Mouse (Mus musculus) inflammation-experienced regulatory T-cells, adult 6 months (primary cell): ENCODE results near the gene Kif1b. TPM values are rescaled to one million over a fixed set of nuclear protein-coding genes. Genes with fewer than 3 reads are reported as not detected.

Experiments
- ATAC-seq: one replicate; pipeline ENCODE4 v1.8.0; 2017
- polyA plus RNA-seq, 3 experiments: library from polyadenylated mRNA; unstranded; fragments of 100-300 nt; shearing (Covaris generic); gene quantifications; one replicate each; pipeline ENCODE4 v1.2.1; 2017

Gene Kif1b
- polyA plus RNA-seq, 3 experiments from 2014 or later, result 7.9 to 19.7 (median 16.6) TPM

GRCm38 (mm10) chr4:149314275-149314837, 6.9 kb upstream of the Kif1b start:
- no peak for ATAC-seq

- ATAC-seq, result no peak
These were observed 6.2 kb upstream of the Kif1b start for GRCm38 (mm10) chr4:149313558-149314253.

GRCm38 (mm10) chr4:149311996-149312395, 4.5 kb upstream of the Kif1b start:
- no peak for ATAC-seq

DNA sequence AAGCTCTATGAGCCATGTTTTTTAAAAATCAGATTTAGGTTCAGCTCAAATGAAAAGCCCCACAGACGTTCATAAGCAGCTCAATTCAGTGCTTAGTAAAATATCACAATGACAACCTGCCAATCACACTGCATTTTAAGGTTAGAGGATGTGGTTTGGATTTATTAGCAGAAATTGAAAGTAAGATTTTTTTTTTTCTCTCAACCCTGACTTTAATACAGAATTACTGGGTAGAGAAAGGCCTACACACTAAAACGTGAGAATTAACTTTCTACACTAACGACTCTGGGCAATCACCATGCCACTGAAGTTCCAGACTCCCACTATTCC, 963 bp upstream of the Kif1b start:
- ATAC-seq, result peak; percentile 65

- ATAC-seq, result peak; percentile 3
These were observed 539 bp downstream of the Kif1b start for GRCm38 (mm10) chr4:149306712-149307595.

GRCm38 (mm10) chr4:149305761-149306711, 1.5 kb downstream of the Kif1b start:
- ATAC-seq, result no peak

DNA sequence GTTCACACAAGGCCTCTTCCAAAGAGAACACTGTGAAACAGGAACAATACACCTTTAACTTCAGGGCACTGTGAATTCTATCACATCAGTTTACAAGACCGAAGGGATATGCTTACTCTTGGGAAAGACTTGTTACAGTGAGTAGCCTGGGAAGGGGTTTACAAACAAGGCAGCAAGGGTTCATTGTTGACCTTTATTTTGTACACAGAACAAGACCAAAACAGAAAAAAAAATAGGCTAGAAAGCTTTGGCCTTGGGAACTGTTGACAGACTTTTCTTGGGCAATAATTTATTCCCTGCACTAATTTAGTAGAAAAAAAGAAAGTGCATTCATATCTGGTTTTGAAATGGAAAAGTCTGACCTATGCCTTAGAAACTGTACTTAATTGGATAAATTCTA, 3.0 kb downstream of the Kif1b start:
- ATAC-seq, result no peak

DNA sequence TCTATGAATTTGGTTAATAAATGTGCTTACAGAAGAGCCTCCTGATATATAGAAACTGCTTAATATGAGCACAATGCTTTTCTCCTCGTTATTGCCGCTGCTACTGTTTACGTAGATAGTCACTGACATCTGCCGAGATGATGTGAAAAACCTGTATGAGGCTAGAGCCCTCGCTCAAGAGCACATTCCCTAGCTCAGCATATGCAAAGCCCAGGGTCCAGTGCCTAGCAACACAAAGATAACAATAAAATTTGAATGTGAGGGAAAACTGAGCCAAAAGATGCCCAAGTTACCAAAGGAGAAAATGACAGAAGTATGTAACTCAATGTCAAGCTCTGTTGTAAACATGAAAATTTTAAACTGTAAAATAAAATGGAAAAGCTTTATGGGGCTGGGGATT, 4.0 kb downstream of the Kif1b start:
- no peak for ATAC-seq

GRCm38 (mm10) chr4:149302751-149303150, 4.7 kb downstream of the Kif1b start:
- no peak for ATAC-seq

GRCm38 (mm10) chr4:149302136-149302535, 5.4 kb downstream of the Kif1b start:
- no peak for ATAC-seq

DNA sequence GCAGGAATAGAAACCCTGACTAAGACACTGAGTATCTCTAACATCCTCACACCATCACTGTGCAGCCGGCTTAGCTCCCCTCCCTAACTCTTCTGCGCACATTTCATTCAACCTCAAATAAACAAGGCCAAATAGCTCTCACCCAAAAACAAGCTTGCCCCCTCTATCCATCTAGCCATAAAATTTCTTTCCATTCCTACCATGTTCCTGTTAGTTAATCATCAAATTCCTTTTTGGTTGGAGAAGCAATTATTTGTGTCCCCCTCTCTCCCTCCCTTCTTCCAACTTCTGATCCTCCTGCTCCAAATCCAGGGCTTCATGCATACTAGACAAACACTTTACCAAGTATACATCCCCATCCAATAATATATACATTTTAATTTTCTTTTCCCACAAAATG, 11.0 kb downstream of the Kif1b start:
- no peak for ATAC-seq

GRCm38 (mm10) chr4:149292984-149293383, 14.5 kb downstream of the Kif1b start:
- ATAC-seq, result no peak

GRCm38 (mm10) chr4:149291061-149291460, 16.4 kb downstream of the Kif1b start:
- no peak for ATAC-seq

GRCm38 (mm10) chr4:149290157-149290750, 17.2 kb downstream of the Kif1b start:
- ATAC-seq, result no peak

DNA sequence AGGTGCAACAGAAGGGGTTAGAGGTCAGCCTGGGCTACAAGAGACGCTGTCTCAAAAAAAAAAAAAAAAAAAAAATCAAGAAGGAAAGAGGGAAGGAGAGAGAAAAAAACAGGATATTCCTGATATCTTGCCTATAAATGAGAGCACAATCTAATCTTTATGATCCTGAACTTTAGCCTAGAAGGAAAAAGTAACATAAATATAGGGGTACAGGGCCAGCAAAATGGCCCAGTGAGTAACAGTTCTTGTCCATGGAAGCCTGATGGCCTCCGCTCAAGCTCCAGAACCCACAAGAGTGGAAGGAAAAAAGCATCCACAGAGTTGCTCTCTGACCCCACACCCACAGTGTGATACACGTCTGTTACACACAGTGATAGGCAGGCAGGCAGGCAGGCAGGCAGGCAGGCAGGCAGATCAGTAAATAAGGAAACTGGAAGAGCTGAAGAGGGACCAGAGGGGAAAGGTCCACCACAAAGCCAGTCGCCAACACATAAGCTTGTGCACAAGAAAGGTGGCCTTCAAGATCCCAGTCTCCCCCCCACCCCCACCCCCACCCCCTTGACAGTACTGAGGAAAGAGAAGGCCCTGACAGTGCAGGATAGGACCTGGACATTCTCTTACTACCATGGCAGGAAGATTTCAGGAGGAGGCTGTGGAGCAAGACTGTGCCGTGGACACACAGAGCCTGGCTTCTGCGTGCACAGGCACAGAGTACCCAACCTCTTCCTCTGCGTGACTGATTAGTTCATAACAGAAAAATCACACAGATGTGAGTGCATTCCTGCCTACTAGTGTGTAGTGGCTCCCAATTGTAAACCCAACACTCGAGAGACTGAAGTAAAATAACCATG, 21.0 kb downstream of the Kif1b start:
- no peak for ATAC-seq

DNA sequence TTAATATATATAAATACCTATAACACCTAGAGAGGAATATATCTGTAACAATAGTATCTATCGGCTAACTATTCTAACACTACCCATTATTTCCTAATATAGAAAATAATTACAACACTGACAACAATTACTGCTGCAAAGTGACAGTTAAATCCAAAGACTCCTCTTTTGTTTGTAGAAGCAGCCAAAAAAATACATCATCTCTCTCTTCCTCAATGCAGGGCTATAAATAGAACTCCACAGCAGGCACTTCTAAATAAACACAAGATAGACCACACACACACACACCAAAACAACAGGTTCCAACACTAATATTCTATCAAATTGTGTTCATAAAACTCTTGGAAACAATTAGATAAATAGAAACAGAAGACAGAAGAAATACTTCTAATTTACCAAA, 21.8 kb downstream of the Kif1b start:
- no peak for ATAC-seq

- peak; percentile 66 for ATAC-seq
These were observed 24.5 kb downstream of the Kif1b start for GRCm38 (mm10) chr4:149283018-149283417.

GRCm38 (mm10) chr4:149282025-149282738, 25.3 kb downstream of the Kif1b start:
- peak; percentile 75 for ATAC-seq

- no peak for ATAC-seq
These were observed 29.9 kb downstream of the Kif1b start for GRCm38 (mm10) chr4:149277571-149277970.

DNA sequence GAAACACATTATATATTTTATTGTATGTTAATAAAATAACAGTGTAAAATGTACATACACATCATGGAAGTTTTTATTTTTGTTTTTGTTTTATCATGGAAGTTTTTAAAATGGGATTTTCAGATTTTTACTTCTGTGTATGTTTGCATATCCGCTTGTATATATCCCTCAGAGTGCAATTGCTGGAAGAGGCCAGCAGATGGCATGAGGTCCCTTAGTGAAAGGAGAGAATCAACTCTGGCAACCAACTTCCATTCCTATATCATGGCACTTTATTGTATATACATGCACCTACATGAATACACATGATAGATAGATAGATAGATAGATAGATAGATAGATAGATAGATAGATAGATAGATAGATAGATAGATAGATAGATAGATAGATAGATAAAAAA, 34.4 kb downstream of the Kif1b start:
- no peak for ATAC-seq
